Mouse (Mus musculus): Measurements from ENCODE around the gene Hgd.

DNA sequence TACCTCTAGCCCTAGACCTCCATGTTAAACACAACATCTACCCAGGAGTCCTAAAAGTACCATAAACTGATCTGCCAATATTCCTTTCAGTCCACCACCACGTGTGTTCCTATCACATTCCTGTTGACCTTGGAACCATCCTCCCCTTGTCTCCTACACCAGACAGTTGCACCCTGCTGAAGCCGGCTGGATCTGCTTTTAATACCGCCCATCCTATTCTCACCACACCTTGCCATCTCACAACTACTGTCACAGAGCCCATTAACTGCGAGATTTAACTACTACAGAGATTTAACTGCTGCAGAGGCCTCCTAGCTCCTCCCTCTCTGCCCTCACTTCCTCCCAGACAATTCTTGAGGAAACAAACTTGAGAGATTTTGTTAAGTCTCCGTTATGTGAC, 71.5 kb downstream of the Hgd start:
- TF ChIP-seq EP300 (IDR thresholded peaks at IDR 0.05) = no peak
- TF ChIP-seq CTCF (IDR thresholded peaks at IDR 0.05) = no peak
